Mouse (Mus musculus) v-Abl transformed pro-B cells (cell line): ENCODE measurements at regions not wholly inside any gene's neighbourhood (a gene's known extent, or its start where the extent isn't known, plus 50 kb on each side); places are given as distances from the start of the nearest gene placed in this dataset.

Experiments used
- in situ Hi-C, 2 experiments: fragments of 400-800 bp; cut with MboI; formaldehyde crosslinking; loops; one replicate each; pipeline ENCODE4 v1.15.1; 2025; ENCODE audit not compliant: unreplicated experiment in 2 of 2

GRCm38 (mm10) chr10:119028480-119029137 lies 158.6 kb upstream of the Dyrk2 start:
- in situ Hi-C loops = no loop called here

- in situ Hi-C loops = no loop called here
Measured at GRCm38 (mm10) chr10:119027241-119027901, 157.4 kb upstream of the Dyrk2 start.

DNA sequence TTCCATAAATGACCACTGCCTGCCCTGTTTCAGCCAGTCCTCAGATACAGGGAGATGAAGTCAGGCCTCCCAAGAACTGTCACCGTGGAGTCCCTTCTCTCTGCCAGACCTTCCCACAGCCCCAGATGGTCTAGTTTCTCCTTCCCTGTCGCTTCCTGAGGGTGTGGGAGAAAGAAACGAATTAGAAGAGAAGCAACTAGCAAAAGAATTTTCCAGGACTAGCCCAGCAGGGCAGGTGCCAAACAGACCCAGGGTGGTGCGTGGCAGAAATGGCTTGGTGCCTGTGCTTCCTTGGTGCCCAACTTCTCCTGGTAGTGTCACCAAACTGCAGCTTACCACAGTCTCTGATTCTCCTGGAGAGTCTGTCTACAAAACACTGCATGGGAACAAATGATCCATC lies 156.3 kb upstream of the Dyrk2 start:
- in situ Hi-C loops = no loop called here

DNA sequence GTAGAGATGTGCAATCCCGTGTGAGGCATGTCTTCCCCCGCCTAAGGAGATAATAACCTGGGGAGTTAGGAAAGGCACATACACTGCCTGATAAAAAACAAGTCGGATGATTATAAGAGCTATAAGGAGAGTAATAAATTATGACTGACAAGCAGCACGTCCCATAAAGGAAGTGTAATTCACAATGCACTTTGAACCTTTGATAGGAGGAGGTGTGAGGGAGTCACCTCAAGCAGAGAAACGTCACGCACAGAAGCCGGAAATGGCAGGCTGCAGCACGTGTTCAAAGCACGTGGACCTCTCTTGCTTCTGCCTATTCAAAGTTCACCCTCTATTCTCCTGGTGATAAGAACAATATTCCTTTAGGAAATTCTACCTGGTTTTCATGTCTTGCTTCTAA lies 154.4 kb upstream of the Dyrk2 start:
- in situ Hi-C loops = no loop called here

- in situ Hi-C loops = no loop called here
Measured at GRCm38 (mm10) chr10:119019082-119019481, 149.1 kb upstream of the Dyrk2 start.

DNA sequence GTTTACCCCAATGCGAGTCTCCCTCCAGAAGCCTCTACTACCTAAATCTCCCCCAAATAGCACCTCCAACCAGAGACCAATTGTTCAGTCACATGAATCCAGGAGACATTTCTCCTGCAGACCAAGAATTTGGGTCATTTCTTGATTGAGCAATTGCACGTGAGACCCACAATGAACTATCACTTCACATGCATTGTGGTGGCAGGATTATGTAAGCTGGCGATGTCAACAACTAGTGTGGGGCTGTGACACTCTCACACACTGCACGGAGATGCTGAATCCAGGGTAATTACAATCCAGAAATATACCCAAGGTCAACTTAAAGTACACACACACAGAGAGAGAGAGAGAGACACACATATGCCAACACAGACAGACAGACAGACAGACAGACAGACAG lies 148.5 kb upstream of the Dyrk2 start:
- in situ Hi-C loops = no loop called here

DNA sequence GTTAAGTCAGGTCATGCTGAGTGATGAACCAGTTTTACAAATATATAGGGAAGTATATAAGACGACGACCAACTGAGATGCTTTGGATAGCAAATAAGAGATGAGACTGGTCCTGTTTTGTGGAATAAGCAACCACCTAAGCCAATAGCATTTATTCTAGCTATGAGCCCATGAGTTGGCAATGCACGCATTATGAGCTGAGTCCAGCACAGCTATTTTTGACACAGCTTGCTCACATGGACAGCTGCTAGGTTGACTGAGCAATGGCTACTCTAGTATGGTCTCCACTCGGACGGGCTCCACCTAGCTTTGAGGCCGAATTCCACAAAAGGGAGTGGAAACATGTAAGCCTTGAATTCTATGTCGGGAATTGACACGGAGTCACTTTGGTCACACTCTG lies 146.1 kb upstream of the Dyrk2 start:
- in situ Hi-C loops = no loop called here

DNA sequence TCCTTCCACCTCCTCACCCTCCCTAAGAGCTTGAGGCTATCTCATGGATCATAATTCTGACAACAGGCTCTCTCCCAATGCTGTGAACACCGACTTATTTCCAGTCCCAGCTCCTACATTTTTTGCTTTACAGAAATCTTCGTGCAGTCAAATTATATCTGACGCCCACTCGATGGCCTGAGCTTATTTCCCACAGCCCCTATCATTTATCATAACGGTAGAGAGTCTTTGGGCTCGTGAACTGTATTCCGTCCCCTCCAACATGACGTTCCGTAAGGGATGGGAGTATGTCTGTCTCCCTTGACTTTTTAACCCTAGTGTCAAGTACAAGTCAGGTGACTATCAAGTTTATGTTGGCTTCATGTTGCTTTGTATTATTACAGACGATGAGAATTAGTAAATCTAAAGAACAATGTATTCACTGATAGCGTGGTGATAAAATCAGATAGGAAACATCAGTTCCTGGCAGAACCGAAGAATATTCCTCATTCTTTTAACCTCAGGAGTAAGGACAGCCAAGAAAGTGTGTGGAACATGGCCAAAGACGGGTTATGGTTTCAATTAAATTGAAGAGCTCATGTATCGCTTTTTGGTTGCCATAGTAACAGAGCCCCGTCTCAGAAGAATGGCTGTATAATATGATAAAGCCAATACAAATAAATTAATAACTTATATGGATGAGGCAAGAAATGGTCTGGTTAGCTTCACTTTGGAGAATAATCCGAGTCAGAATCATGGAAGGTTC lies 145.5 kb upstream of the Dyrk2 start:
- in situ Hi-C loops = no loop called here

GRCm38 (mm10) chr10:119014731-119015130 lies 144.7 kb upstream of the Dyrk2 start:
- in situ Hi-C loops = no loop called here

DNA sequence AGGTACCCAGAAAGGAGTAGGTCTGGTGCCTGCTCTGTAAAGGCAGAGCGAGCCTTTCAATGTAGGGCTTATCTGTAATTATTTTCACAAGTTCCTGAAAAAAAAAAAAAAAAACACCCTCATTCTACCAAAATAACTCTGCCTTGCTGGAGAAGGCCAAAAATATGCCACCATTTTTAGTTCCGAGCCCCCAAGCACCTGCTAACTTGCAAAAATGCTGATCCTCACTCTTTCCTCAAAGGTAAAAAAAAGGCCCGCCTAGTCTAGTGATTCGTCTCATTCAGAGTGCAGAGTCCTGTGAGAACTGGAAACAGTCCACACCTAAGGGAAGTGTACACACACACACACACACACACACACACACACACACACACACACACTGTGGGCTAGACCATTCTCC lies 143.7 kb upstream of the Dyrk2 start:
- in situ Hi-C loops = no loop called here

- in situ Hi-C loops = no loop called here
Measured at GRCm38 (mm10) chr10:119011511-119011910, 141.5 kb upstream of the Dyrk2 start.

- in situ Hi-C loops = no loop called here
Measured at GRCm38 (mm10) chr10:119010884-119011283, 140.9 kb upstream of the Dyrk2 start.

DNA sequence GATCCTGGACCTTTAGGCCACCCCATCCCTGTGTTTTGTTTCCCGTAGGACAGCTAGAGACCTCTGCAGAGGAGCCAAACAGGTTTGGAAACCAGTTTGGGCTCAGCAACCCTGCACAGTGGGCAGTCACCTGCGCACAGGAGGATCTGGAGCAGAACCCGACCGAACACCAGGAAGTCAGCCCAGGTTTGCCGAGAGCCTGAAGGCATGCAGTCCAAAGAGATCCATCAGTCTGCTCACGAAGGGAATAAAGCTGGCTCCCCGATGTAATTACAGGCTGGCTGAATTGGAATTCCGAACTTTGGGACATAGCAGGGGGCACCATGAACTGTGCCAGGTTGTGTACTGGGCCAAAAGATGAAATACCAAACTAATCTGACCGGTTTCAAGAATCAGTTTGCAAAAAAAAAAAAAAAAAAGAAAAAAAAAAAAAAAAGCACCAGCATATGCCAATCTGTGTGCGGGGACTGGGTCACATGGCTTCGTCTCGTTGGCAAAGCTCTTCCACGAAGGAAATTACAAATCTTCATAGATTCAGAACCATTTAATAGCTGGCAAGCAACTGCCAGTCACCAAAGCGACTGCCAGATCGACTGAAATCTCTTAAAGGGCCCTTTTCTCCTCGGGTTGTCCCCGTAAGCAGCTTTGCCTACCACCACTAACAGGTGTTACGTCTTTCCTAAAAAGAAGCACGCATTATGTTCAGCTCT lies 137.0 kb upstream of the Dyrk2 start:
- in situ Hi-C loops = no loop called here

DNA sequence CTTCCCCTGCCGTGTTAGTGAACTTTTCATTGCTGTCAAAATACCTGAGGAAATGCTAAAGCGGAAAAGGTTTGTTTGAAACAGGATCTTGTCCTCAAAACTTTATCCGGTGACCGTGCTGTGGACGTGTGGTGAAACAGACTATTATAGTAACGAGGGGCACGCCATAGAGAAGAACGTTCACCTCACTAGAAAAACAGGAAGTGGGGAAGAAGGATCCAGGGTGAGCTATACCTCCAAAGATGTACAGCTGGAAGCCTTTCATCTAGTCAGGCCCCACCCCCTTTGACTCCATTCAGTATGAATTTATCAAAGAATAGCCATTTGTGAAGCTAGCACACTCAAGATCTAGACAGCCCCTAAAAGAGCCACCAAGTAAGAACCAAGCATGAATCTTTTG lies 135.5 kb upstream of the Dyrk2 start:
- in situ Hi-C loops = no loop called here

- in situ Hi-C loops = no loop called here
Measured at GRCm38 (mm10) chr10:119004426-119004825, 134.4 kb upstream of the Dyrk2 start.

DNA sequence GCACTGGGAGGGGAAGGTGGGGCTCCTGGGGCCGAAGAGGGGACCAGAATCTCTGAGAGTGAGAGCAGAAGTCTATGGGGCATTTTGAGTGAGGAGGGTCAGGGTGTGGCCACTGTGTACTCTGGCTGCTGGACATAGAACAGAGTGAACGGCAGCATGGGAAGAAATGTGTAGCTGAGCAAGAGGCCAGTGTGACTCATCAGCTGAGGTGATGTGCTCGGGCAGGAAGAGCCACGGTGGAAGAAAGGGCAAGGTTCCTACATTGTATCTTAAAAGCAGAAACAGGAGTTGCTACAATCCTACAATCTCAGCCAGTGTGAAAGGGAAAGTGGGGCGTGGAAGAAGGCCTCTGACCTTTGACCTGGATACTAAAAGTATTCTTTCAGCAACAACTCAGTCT lies 133.8 kb upstream of the Dyrk2 start:
- in situ Hi-C loops = no loop called here

- in situ Hi-C loops = no loop called here
Measured at GRCm38 (mm10) chr10:119003042-119003441, 133.0 kb upstream of the Dyrk2 start.

DNA sequence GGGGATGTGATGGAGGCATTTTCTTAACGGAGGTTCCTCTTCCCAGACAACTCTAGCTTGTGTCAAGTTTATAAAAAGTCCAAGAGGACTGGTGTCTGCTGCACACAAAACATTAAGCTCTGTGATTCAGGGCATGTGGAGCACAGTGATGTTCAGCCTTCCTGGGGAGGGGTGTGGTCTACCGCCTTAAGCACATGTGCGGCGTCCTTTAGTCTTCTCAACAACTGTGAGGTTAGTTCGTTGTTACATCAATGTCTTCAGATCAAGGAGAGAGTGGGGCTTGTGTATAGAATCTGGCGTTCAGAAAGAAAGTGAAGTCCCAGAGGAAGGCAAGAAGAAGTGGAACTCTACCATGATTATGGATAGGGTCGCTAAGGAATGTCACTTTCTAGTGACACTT lies 131.9 kb upstream of the Dyrk2 start:
- in situ Hi-C loops = no loop called here

DNA sequence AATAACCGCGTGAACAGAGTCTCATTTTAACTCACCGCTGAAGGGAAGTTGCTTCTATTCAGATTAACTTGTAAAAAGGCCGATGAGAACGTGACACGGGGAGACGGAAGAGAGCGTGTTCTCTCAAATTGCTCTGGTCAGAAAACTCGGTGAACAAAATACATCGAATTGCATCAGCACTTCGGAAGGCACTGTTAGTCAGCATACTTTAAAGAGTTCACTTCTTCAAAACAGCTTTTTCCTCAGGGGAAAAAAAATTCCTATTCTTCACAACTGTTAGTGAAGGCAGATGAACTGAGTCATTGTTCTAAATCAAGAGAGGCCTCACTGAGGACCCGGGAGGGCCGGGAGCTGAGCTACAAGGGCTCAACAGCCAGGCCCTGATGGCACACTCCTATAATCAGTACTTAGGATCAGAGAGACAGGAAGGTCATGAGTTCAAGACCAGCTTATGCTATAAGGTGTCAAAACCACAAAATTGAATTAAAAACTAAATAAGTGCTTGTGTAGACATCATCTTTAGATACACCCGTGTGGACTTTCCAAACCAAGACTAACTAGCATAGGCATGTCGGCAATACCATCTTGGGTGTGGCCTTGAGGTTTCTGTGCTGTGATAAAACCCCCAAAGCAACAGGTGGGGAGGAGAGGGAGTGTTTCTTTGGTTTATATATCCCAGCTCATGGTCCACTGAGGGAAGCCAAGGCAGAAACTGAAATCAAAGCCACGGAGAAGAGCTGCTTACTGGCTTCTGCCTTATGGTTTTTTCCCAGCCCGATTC lies 131.2 kb upstream of the Dyrk2 start:
- in situ Hi-C loops = no loop called here

DNA sequence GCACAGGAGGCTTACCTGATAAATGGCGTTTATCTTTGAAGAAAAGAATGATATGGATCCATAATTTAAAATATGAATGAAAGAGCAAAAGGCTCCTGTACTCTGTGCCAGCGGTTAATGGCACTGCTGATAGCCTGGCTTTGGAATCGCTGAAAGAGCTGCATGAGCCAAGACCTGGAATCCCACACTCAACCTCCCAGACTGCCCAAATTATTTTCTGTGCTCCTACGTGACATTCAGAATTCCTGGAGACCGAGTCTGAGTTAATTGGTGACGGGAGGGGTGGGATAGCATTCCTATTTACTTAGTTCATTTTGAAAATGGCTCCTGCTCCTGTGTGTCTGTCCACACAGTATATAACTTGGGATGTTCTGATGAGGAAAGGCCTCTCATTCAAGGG lies 129.0 kb upstream of the Dyrk2 start:
- in situ Hi-C loops = no loop called here

GRCm38 (mm10) chr10:118997034-118997433 lies 127.0 kb upstream of the Dyrk2 start:
- in situ Hi-C loops = no loop called here
